Mouse (Mus musculus): ENCODE measurements around the gene Olah. TPM values are rescaled to one million over a fixed set of nuclear protein-coding genes. Genes with fewer than 3 reads are reported as not detected.

Gene Olah
- polyA plus RNA-seq, 1 experiment from 2014 or later, result not detected

DNA sequence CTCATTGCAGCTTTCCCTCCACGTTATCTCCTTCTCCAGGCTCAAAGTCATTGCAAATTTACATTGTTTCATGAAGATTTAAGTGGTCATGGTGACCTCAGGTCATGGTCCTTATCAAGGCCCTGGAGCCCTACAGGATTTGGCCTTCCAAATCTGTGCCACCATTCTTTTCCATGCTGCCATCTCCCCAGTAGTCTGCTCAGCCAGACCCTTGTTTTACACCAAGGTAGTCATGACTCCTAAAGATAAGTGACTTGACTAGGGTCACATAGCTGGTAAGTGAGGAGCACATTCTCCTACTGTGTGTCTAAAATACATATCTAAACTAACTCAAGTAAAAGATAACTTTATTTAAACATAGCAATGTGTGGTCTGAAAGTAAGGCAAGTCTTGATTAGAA, 104.8 kb downstream of the Olah start:
- ATAC-seq (ENCODE audit: low FRiP score) (no peak), DNase-seq (ENCODE audit: low spot score) (no peak)
- Histone ChIP-seq H3K4me2 (replicated peaks) (no peak overlapping the region), H3K9me3 (ENCODE audit: control insufficient read depth, low read length) (no peaks in the 10 kb centered on the region), H3K4me1 (replicated peaks; ENCODE audit: control insufficient read depth, insufficient read depth, low read length) (no peaks in the 10 kb centered on the region), H3K9ac (no peak overlapping the region), H3K27me3 (ENCODE audit: control insufficient read depth, insufficient read depth, low read length) (no peaks in the 10 kb centered on the region), H3K4me3 (replicated peaks; ENCODE audit: low read length) (no peak overlapping the region), H3K36me3 (replicated peaks; ENCODE audit: control insufficient read depth, insufficient read depth) (no peaks in the 10 kb centered on the region), H3K27ac (no peak overlapping the region)
- WGBS, result 97% methylated on average over 1 of the region's 1 CpGs

Other genes starting within 250 kb of the Olah start
- gene Nmt2, start 113.0 kb downstream of the Olah start, polyA plus RNA-seq (2014; fragmentation: Nextera tagmentation; extraction: Ambion mirVana), result 98.2 and 103 TPM in 2 replicates
- 13.2 and 15.4 TPM in 2 replicates for gene Rpp38, start 64.6 kb downstream of the Olah start, polyA plus RNA-seq (2014; fragmentation: Nextera tagmentation; extraction: Ambion mirVana)
- gene Acbd7, start 61.0 kb downstream of the Olah start, polyA plus RNA-seq (2014; fragmentation: Nextera tagmentation; extraction: Ambion mirVana), result 3.4 and 4.2 TPM in 2 replicates
- gene Meig1, start 25.4 kb upstream of the Olah start, polyA plus RNA-seq (2014; fragmentation: Nextera tagmentation; extraction: Ambion mirVana), result 6.5 and 8.4 TPM in 2 replicates
- gene Dclre1c, start 26.9 kb upstream of the Olah start, polyA plus RNA-seq (2014; fragmentation: Nextera tagmentation; extraction: Ambion mirVana), result 7.4 and 9.4 TPM in 2 replicates
- 10.0 and 11.1 TPM in 2 replicates for gene Suv39h2, start 77.8 kb upstream of the Olah start, polyA plus RNA-seq (2014; fragmentation: Nextera tagmentation; extraction: Ambion mirVana)
- gene Gm45902, start 115.6 kb upstream of the Olah start, polyA plus RNA-seq (2014; fragmentation: Nextera tagmentation; extraction: Ambion mirVana), result 7.5 and 8.8 TPM in 2 replicates
- gene Hspa14, start 115.6 kb upstream of the Olah start, polyA plus RNA-seq (2014; fragmentation: Nextera tagmentation; extraction: Ambion mirVana), result 66.4 and 67.7 TPM in 2 replicates
- gene Cdnf, start 115.8 kb upstream of the Olah start, polyA plus RNA-seq (2014; fragmentation: Nextera tagmentation; extraction: Ambion mirVana), result 0.10 and 0.24 TPM in 2 replicates
- 38.7 and 39.9 TPM in 2 replicates for gene Fam107b, start 173.3 kb upstream of the Olah start, polyA plus RNA-seq (2014; fragmentation: Nextera tagmentation; extraction: Ambion mirVana)